Mouse (Mus musculus): ENCODE measurements around the gene 1700010I14Rik. TPM values are rescaled to one million over a fixed set of nuclear protein-coding genes. Genes with fewer than 3 reads are reported as not detected.

The 1700010I14Rik gene
- polyA plus RNA-seq, 1 experiment from 2014 or later: 3.5 TPM

DNA sequence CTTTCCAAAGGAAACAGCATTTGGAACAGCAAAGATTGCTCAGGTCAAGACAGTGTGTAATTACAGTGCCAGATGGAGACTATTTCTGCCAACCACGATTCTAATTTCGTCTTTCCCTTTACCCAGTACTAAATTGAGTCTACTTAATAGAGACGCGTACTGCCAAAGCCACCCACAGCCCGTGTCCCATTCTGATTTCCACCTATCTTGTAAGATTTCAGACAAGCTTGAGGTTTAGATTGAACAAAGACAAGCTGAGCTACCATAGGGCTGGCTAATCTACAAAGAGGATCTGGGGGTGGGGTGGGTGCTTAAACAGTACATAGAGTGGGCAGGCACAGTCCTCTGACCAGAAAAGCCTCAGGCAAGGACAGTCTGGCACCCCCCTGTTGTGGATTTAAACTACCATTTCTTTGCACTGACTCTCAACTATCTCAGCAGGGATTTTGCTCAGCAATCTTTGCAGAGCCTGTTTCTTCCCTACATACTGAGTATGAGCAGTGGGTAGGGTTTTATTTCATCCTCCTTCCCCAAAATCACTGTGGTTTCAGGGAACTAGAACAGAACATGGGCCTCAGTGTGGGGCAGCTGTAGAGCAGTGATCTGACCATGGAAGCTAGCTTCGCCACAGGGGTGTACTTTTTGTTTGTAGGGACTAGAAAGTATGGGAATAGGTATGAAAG lies 44.4 kb downstream of the 1700010I14Rik start:
- 64% methylated on average over 6 of the region's 6 CpGs for WGBS
- no peaks in the 10 kb centered on the region for H3K27me3 ChIP-seq (ENCODE audit: low read depth, poor library complexity, severe bottlenecking)
- no peaks in the 10 kb centered on the region for H3K36me3 ChIP-seq
- no peak for DNase-seq (ENCODE audit: low spot score)
- H3K4me3 ChIP-seq: no peak overlapping the region
- H3K27ac ChIP-seq (replicated peaks): peak overlapping the region; percentile 42
- no peaks in the 10 kb centered on the region for H3K9me3 ChIP-seq (replicated peaks)
- H3K4me1 ChIP-seq: peaks cover 26% of the 10 kb centered on the region

DNA sequence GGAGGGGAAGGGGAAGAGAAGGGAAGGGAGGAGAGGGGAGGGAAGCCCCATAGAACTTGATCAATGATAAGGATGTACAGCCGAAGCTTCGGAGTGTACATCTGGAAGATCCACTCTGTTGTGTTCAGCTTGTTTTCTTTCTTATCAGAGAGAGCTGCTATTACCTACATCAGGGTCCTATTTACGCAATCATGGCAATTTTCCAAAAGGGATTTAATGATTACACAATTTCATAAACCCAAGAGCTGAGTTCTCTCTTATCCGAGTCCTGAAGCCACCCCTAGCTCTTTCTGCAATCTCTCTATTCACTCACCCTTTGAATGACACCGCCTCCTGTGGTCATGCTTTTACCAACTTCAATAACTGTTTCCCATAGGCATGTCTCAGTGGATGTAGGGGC lies 45.4 kb downstream of the 1700010I14Rik start:
- Histone ChIP-seq H3K27ac (replicated peaks) (no peak overlapping the region), H3K9me3 (replicated peaks) (no peaks in the 10 kb centered on the region), H3K36me3 (no peaks in the 10 kb centered on the region), H3K27me3 (ENCODE audit: low read depth, poor library complexity, severe bottlenecking) (no peaks in the 10 kb centered on the region), H3K4me3 (no peak overlapping the region), H3K4me1 (peaks cover 26% of the 10 kb centered on the region)
- 87% methylated on average over 5 of the region's 5 CpGs for WGBS
- DNase-seq (ENCODE audit: low spot score): no peak

DNA sequence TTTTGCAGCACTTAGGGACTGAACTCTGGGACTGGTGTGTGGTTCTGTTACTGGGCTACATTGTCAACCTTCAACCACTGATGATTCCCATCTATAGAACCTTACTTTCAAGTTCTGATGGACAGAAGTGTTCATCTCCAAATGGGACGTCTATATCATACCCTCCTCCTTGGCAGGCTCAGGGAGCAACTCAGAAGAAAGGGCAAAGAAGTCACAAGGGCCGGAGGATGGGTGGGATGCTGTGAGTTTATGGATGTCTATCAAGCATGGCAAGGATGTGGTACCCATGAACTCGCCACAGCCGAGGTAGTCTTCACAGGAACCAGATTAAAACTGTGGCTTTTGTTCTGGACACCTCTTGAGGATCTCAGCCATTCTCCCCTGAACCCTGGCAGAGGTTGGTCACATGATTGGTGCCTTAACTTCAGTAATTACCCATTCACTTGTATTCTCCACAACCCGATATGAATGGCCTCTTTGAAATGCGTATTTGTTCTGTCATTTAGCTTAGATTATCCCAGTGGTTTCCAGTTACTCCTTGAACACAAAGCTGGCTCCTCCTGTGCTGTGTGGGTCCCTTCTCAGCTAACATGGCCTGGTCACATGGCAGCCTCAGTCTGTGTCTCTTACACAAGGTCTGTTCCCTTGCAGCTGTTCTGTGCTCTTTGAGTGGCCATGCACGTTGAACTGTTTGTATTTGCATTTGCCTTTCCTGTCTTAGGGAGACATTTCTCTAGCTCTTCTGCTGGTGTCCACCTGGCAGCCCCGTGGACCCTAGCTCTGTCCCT lies 47.6 kb downstream of the 1700010I14Rik start:
- Histone ChIP-seq H3K36me3 (no peaks in the 10 kb centered on the region), H3K27me3 (ENCODE audit: low read depth, poor library complexity, severe bottlenecking) (no peaks in the 10 kb centered on the region), H3K4me1 (peaks cover 26% of the 10 kb centered on the region), H3K9me3 (replicated peaks) (no peaks in the 10 kb centered on the region), H3K4me3 (no peak overlapping the region), H3K27ac (replicated peaks) (0 out of 2 replicates have a peak overlapping the region, but pooled peaks have one; percentile 38)
- no peak for DNase-seq (ENCODE audit: low spot score)
- WGBS: 70% methylated on average over 8 of the region's 8 CpGs

DNA sequence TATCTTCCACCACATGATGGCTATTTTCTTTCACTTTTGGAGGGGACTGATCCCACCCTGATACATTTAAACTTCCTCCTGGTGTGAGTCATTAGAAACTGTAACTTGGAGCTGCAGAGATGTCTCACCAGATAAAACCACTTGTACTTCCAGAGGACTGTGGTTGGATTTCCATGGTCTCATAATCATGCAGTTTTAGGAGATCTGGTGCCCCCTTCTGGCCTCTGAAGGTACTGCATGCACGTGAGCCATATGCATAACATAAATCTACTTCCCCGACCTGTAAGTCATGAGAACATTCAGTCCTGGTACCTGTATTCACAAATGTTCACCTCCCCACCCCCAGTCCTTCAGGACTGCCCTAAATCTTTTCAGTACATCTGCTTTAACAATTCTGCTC lies 54.6 kb downstream of the 1700010I14Rik start:
- Histone ChIP-seq H3K27me3 (ENCODE audit: low read depth, poor library complexity, severe bottlenecking) (no peaks in the 10 kb centered on the region), H3K4me3 (no peak overlapping the region), H3K4me1 (no peaks in the 10 kb centered on the region), H3K9me3 (replicated peaks) (no peaks in the 10 kb centered on the region), H3K36me3 (no peaks in the 10 kb centered on the region), H3K27ac (replicated peaks) (no peak overlapping the region)
- WGBS: 56% methylated on average over 2 of the region's 2 CpGs
- peak; percentile 40 for DNase-seq (ENCODE audit: low spot score)

DNA sequence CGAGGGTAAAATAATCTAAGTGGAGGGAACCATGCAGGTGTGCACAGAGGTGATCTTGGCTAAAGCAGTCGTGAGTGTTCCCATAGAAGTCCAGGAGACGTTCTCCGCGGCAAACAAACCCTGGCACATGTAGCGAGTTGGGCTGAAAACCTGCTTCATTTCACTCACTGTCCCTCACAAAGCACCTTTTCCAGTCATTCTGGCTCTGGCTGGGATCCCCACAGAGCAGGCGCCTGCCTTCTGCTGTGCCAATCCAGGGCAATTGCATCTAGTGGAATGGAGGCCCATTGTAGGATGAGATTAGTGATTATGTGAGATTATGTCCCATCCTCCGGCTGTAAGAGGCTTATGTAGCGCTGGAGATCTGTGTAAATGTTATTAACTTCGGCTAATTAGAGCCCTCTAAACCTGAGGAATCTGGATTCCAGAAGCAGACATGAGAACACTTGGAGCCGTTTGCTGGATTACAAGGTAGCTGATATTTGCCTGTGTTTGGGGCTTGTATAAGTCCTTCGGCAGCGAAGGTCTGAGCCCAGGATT lies 64.4 kb downstream of the 1700010I14Rik start:
- Histone ChIP-seq H3K27ac (replicated peaks) (no peak overlapping the region), H3K36me3 (no peaks in the 10 kb centered on the region), H3K4me1 (0 out of 2 replicates have a peak, but pooled peaks cover 5% of the 10 kb centered on the region), H3K9me3 (replicated peaks) (no peaks in the 10 kb centered on the region), H3K4me3 (no peak overlapping the region), H3K27me3 (ENCODE audit: low read depth, poor library complexity, severe bottlenecking) (no peaks in the 10 kb centered on the region)
- DNase-seq (ENCODE audit: low spot score): no peak
- 51% methylated on average over 13 of the region's 13 CpGs for WGBS

DNA sequence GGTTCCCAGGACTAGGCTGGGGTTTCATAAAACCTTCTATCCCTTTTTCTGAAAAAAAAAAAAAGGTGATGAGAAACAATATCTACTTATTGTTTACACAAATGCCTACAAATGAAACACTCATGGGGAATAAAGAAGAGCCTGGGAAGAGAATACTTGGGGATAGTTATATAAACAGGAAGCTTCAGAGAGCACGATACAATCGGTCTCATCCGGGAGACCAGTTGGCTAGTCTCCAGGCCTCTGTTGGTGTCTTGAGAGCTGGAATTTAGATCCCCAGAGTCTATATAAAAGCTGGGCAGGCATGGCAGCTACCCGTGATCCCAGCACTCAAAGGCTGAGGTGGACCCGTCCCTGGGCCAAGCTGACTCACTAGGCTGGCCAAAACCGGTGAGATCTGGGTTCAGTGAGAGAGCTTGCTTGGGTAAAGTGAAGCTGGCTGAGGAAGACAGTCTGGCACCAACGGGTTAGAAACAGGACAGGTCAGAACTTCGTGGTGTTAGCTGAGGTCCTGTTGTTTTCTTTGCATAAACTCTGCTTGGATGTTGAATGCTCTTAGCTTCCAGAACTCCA lies 71.3 kb downstream of the 1700010I14Rik start:
- H3K4me1 ChIP-seq: no peaks in the 10 kb centered on the region
- 86% methylated on average over 8 of the region's 8 CpGs for WGBS
- DNase-seq (ENCODE audit: low spot score): no peak

More for the DNA sequence above, 71.3 kb downstream of the 1700010I14Rik start:
- no peaks in the 10 kb centered on the region for H3K27me3 ChIP-seq (ENCODE audit: low read depth, poor library complexity, severe bottlenecking)
- no peak overlapping the region for H3K4me3 ChIP-seq
- H3K27ac ChIP-seq (replicated peaks): no peak overlapping the region
- H3K9me3 ChIP-seq (replicated peaks): no peaks in the 10 kb centered on the region
- no peaks in the 10 kb centered on the region for H3K36me3 ChIP-seq

Data from midbrain, embryonic 10.5 days (tissue).